Mouse (Mus musculus) adrenal gland, adult (tissue): Measurements from ENCODE around the gene Cadm1.

Experiments used
- DNase-seq, 2 experiments: peaks; one replicate each; pipeline ENCODE4 v3.0.0; 2022 to 2023; ENCODE audit warnings: low spot score in 1 of 2; ENCODE audit not compliant: inconsistent age in 2 of 2

Cadm1 gene

DNA sequence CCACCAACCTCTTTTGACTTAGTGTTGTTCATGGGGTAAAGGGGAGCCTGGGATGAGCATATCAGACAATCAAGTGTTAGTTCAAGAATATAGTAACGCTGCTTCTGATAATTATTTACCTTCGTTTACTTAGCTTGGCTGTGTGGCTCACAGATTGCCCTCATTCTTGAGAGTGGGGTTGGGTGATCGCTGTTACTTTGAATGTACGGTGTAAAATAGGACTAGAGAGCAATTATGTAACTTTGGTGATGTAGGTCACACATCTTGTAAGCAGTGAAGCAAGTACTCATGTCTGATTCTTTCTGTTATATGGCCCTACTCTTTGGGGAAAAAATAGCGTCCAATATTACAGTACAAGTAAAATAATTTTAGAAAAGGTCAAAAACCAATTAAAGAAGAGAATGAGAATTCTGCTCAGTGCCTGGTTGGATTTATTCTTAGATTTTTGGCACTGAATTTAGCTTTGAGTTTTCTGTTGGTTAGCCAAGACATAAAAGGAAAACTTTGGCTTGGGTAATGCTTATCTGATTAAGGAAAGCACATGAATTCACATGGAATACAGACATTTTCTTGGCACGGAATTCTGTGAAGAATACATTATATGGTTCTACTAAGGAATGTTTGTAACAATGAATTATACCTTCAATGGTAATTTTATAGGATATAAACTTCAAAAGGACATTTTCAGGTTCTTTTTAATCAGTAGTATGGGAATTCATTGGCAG is 129.6 kb downstream of the Cadm1 start:
- no peak for DNase-seq

GRCm38 (mm10) chr9:47661611-47662010 is 131.6 kb downstream of the Cadm1 start:
- no peak for DNase-seq

DNA sequence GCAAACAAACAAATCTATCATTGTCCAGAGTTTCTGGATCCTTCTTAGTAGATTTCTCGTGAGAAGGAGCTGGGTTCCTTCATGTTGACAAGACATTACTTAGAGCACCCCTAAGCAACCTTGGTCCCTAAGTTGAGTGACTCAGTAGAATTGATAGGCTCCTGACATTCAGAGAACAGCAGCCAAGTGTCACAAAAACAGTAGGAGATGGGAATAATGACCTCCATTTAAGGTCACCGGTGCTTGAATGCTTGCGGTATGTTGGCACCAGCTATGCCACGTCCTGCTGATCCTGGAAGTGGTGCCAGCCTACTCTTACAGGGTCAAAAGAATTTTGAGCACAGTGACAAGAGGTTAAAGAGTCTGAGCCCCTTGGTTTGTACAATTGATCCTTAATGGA is 139.2 kb downstream of the Cadm1 start:
- peak in 1 of 2 experiments; percentile 78 for DNase-seq

DNA sequence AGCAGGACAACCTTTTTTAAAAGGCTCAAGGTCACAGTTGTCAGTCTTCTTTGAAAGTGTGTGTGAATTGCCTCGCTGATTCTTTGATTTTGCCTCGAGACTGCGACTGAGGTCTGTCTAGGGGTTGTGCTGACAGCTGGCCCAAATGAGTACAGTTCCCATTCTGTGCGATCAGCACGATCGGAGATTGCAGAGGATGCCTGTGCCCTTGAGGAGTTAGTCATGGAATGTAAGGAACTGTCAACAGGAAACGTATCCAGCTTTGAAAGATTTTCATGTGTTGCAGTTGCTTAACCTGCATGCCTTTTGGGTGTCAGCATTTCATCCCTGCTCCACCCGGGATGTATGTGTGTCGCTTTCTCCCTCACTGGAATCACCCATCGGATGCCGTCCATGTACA is 141.6 kb downstream of the Cadm1 start:
- DNase-seq, result peak in 1 of 2 experiments; percentile 51

GRCm38 (mm10) chr9:47674766-47675713 is 145.1 kb downstream of the Cadm1 start:
- DNase-seq, result peak in 1 of 2 experiments; percentile 65

GRCm38 (mm10) chr9:47686881-47687280 is 156.9 kb downstream of the Cadm1 start:
- DNase-seq, result no peak

- no peak for DNase-seq
Observed at GRCm38 (mm10) chr9:47687604-47688003, 157.6 kb downstream of the Cadm1 start.

GRCm38 (mm10) chr9:47688297-47688696 is 158.3 kb downstream of the Cadm1 start:
- DNase-seq, result peak; percentile 56 to 83

- DNase-seq, result no peak
Observed at GRCm38 (mm10) chr9:47692911-47693310, 162.9 kb downstream of the Cadm1 start.

- peak; percentile 38 to 88 for DNase-seq
Observed at GRCm38 (mm10) chr9:47699026-47699425, 169.1 kb downstream of the Cadm1 start.

GRCm38 (mm10) chr9:47700021-47700420 is 170.0 kb downstream of the Cadm1 start:
- DNase-seq, result no peak

- DNase-seq, result no peak
Observed at GRCm38 (mm10) chr9:47703026-47703876, 173.3 kb downstream of the Cadm1 start.

GRCm38 (mm10) chr9:47706341-47706740 is 176.4 kb downstream of the Cadm1 start:
- no peak for DNase-seq

DNA sequence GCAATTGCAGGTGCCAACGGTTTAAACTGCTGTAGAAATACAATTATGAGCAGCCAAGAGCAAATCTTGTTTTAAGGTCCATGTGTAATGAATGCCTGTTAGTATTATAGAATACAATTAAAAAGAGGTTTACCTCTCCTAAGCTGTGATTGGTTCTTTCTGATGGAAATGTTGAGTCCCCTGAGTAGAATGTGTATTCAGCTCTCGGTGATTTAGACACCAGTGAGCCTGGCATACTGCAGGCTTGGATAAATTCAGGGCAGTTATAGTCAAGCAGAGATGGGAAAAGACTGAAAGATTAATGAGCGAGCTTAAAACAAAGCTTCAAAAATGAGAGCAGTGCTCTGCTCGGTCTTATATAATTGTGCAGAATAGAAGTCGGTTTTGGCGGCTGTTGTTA is 177.4 kb downstream of the Cadm1 start:
- DNase-seq, result no peak

DNA sequence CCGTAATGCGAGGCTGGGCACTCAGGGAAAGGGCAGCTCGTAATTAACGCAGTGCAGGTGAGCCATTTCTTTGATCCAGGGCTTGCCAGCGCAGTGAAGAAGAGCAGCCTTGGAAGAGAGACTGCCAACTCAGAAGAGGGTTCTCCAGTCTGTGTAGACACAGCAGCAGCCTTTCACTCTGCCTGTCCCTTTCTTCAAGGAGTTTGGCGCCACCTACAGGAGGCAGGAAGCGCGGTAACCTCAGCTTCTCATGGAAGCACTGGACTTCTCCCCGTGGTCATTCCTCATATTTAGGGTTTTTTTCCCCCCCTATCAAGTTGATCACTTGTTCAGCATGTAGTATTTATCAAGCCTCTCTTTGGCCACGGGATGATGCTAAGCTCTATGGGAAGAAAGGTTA is 178.3 kb downstream of the Cadm1 start:
- DNase-seq, result peak; percentile 69 to 91

- no peak for DNase-seq
Observed at GRCm38 (mm10) chr9:47710946-47711345, 181.0 kb downstream of the Cadm1 start.

DNA sequence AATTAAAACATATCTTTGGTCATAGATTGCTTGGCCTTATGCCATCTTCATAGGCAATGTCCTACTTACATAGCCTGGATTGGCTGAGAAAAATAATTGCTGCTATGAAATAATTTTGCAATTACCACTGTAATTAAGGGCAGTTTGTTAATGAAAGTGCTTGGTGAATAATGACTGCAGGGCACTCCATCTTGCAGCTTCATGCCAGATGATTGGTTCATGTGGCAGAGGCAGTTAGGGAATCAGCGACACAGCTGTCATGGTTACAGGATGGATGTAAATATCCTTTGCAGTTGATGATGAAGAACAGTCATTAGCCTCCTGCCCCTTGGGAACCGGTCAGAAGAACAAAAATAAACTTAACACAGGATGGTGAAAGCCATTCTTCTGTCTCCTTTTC is 184.6 kb downstream of the Cadm1 start:
- no peak for DNase-seq

DNA sequence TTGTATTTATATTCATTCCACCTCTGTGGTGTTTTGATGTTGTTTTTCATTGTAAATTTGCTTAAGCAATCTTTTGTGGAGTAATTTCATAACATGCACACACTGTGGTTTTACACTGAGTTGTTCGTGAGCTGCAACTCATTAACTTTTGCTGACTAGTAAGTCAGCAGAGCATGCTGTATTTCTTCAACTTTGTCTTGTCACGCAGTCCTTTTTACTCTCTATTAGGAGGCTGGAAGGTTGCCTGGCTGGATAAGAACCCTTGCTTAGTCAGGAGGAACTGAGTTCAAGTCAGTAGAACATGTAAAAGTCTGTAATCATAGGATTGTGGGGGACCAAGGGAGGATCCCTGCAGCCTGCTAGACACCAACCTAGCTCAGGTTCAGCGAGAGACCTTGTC is 185.4 kb downstream of the Cadm1 start:
- DNase-seq, result no peak

DNA sequence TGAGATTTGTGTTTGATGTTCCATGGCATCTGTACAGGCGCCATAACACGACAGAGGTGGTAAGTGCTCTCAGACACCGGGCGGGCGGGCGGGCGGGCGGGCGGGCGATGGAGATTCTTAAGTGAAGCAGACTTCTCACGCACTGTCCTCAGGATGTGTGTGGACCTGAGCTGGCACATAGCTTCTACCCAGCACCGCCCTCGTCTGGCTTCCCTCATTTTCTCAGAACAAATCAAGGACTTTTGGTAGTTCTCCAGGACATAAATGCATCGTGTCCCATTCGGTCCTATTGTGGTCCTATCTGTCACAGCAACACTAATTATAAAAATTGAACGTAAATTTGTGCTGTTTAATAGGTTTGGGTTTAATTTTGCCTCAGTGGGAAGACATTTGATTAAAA is 186.9 kb downstream of the Cadm1 start:
- DNase-seq, result no peak

DNA sequence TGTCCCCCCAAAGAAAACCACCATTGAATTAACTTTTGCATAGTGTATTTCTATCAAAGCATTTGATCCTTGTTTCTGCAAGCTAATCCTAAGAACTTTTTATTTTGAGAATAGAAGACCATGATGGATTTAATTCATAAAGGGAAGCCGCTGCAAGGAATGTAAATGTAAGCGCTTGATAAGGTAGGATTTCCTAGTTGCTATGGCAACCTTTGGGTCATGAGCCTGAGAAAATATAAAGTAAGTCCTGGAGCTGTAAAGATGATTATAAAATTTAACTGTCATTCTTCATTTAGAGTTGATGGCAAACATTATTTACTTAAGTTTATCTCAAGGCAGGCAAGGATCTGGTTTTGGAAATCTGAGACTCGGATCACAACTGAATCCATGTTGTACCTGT is 197.6 kb downstream of the Cadm1 start:
- no peak for DNase-seq

GRCm38 (mm10) chr9:47728852-47729251 is 198.9 kb downstream of the Cadm1 start:
- no peak for DNase-seq
